Mouse (Mus musculus) olfactory bulb, adult 2 months (tissue): Measurements from ENCODE around the gene Polh. TPM values are rescaled to one million over a fixed set of nuclear protein-coding genes. Genes with fewer than 3 reads are reported as not detected.

Source experiments
- H3K27ac ChIP-seq: fragments of 200-500 bp; 2 replicates; pipeline ENCODE4 v1.5.1; 2012; ENCODE audit warnings: low read depth, low read length; ENCODE audit not compliant: insufficient read depth
- H3K4me1 ChIP-seq: fragments of 200-500 bp; 2 replicates; pipeline ENCODE4 v1.6.1; 2012; ENCODE audit warnings: low read length; ENCODE audit not compliant: control insufficient read depth, insufficient read depth
- H3K4me3 ChIP-seq: fragments of 200-500 bp; 2 replicates; pipeline ENCODE4 v1.5.1; 2012; ENCODE audit warnings: mild to moderate bottlenecking, low read depth, low read length, moderate library complexity; ENCODE audit not compliant: insufficient read depth
- CTCF ChIP-seq: fragments of 200-500 bp; IDR thresholded peaks from 2 replicates; pipeline ENCODE4 v1.5.1; 2012; ENCODE audit warnings: low read depth, mild to moderate bottlenecking, low read length, moderate library complexity; ENCODE audit not compliant: insufficient read depth
- POLR2A ChIP-seq: fragments of 200-500 bp; IDR thresholded peaks from 2 replicates; pipeline ENCODE4 v1.6.1; 2012; ENCODE audit warnings: mild to moderate bottlenecking, low read depth, low read length, moderate library complexity; ENCODE audit not compliant: insufficient read depth
- WGBS: fragments of 180-500 bp; shearing (Covaris S2); methylation state at CpG from one replicate; pipeline ENCODE4 v1.1.7; 2018; 5-methylcytosine and 5-hydroxymethylcytosine counted together
- polyA plus RNA-seq: library from polyadenylated mRNA; stranded (reverse); fragments of >200 nt; gene quantifications from 2 replicates; pipeline ENCODE4 v1.2.4, GENCODE M21; 2012; ENCODE audit warnings: low replicate concordance; ENCODE audit not compliant: missing spikeins, insufficient read depth, insufficient read length

The Polh gene
- polyA plus RNA-seq, 1 experiment: not detected

- Histone ChIP-seq H3K4me1 (0 out of 2 replicates have a peak, but pooled peaks cover 2% of the 10 kb centered on the region), H3K27ac (no peak overlapping the region), H3K4me3 (no peak overlapping the region)
- no peak for TF ChIP-seq POLR2A
- TF ChIP-seq CTCF: no peak
- WGBS: 98% methylated on average over 3 of the region's 3 CpGs
These were observed 48.1 kb downstream of the Polh start for GRCm38 (mm10) chr17:46154336-46154735.

GRCm38 (mm10) chr17:46152847-46153782 lies 49.3 kb downstream of the Polh start, which contains the start of gene Mad2l1bp:
Mad2l1bp (minus strand) TSS chr17:46153553.
- no peak for TF ChIP-seq CTCF
- peak; percentile 66 for TF ChIP-seq POLR2A
- Histone ChIP-seq H3K4me3 (peak within 1 kb of the TSS; percentile 88), H3K4me1 (0 out of 2 replicates have a peak, but pooled peaks cover 2% of the 10 kb centered on the region), H3K27ac (no peak within 1 kb of the TSS; the same call in 1 of the 2 replicates)
- WGBS: 6% methylated on average over 33 of the region's 33 CpGs

GRCm38 (mm10) chr17:46143578-46144423 lies 58.6 kb downstream of the Polh start, which contains the start of gene Rsph9:
Rsph9 (minus strand) TSS chr17:46144216.
- TF ChIP-seq CTCF: no peak
- 0 out of 2 replicates have a peak, but pooled peaks have one; percentile 33 for TF ChIP-seq POLR2A
- Histone ChIP-seq H3K4me3 (peak within 1 kb of the TSS; percentile 58), H3K4me1 (peaks cover 10% of the 10 kb centered on the region), H3K27ac (no peak within 1 kb of the TSS)
- WGBS: 3% methylated on average over 37 of the region's 37 CpGs

- TF ChIP-seq CTCF (no peak), POLR2A (no peak)
- Histone ChIP-seq H3K4me3 (no peak overlapping the region), H3K4me1 (peaks cover 10% of the 10 kb centered on the region), H3K27ac (no peak overlapping the region)
- WGBS: 94% methylated on average over 3 of the region's 3 CpGs
These were observed 62.6 kb downstream of the Polh start for GRCm38 (mm10) chr17:46139872-46140271.

GRCm38 (mm10) chr17:46138563-46139236 lies 63.7 kb downstream of the Polh start:
- H3K27ac ChIP-seq: no peak overlapping the region
- H3K4me1 ChIP-seq: peaks cover 8% of the 10 kb centered on the region
- no peak overlapping the region for H3K4me3 ChIP-seq
- TF ChIP-seq POLR2A: no peak
- TF ChIP-seq CTCF: no peak
- WGBS: 80% methylated on average over 8 of the region's 8 CpGs

- WGBS: 74% methylated on average over 8 of the region's 8 CpGs
- no peak for TF ChIP-seq POLR2A
- TF ChIP-seq CTCF: no peak
- no peak overlapping the region for H3K27ac ChIP-seq
- H3K4me1 ChIP-seq: no peaks in the 10 kb centered on the region
- H3K4me3 ChIP-seq: no peak overlapping the region
These were observed 69.6 kb downstream of the Polh start for GRCm38 (mm10) chr17:46132862-46133261.

- Histone ChIP-seq H3K4me3 (no peak overlapping the region), H3K27ac (no peak overlapping the region), H3K4me1 (no peaks in the 10 kb centered on the region)
- WGBS: 20% methylated on average over 12 of the region's 12 CpGs
- TF ChIP-seq POLR2A (no peak), CTCF (peak; percentile 82)
These were observed 70.3 kb downstream of the Polh start for GRCm38 (mm10) chr17:46132058-46132718.

- Histone ChIP-seq H3K27ac (peak overlapping the region; percentile 21; the same call in 1 of the 2 replicates), H3K4me1 (no peaks in the 10 kb centered on the region), H3K4me3 (no peak overlapping the region)
- no peak for TF ChIP-seq POLR2A
- TF ChIP-seq CTCF: no peak
- 57% methylated on average over 13 of the region's 13 CpGs for WGBS
These were observed 72.5 kb downstream of the Polh start for GRCm38 (mm10) chr17:46129741-46130498.
